Mouse (Mus musculus) embryonic fibroblast, embryonic 13.5 days (primary cell): ENCODE measurements at regions not wholly inside any gene's neighbourhood (a gene's known extent, or its start where the extent isn't known, plus 50 kb on each side); places are given as distances from the start of the nearest gene placed in this dataset.

ENCODE experiments used
- CTCF ChIP-seq: IDR thresholded peaks from 2 replicates; pipeline ENCODE4 v1.5.1; 2011; ENCODE audit warnings: mild to moderate bottlenecking, control low read depth, low read length, moderate library complexity, borderline replicate concordance; ENCODE audit not compliant: insufficient read depth
- POLR2A ChIP-seq: IDR thresholded peaks from 2 replicates; pipeline ENCODE4 v1.6.1; 2011; ENCODE audit warnings: low read depth, mild to moderate bottlenecking, control low read depth, low read length, moderate library complexity

DNA sequence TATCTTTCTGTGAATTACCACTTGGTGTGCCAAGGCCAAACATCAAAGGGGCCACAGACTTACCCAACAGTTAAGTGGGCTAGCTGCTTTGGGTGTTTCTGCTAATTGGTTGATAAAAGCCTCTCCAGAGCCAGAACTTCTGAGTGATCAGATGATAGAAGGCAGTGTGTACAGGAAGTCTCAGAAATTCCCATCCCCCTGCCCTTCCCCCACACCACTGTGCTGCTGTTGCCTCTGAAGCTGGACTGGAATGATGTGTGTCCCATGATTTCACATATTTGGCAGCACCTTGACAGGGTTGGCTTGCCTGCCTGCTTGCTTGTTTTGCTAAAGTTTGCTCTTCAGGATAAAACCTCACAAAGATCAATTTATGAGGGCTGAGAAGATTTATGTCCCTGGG, 87.9 kb downstream of the Sucnr1 start:
- TF ChIP-seq POLR2A (no peak), CTCF (no peak)
